Mouse (Mus musculus): Measurements from ENCODE around the gene Crim1.
A peak's percentile ranks its signal among the peaks of the same experiment; 100 is the strongest.

Gene Crim1

DNA sequence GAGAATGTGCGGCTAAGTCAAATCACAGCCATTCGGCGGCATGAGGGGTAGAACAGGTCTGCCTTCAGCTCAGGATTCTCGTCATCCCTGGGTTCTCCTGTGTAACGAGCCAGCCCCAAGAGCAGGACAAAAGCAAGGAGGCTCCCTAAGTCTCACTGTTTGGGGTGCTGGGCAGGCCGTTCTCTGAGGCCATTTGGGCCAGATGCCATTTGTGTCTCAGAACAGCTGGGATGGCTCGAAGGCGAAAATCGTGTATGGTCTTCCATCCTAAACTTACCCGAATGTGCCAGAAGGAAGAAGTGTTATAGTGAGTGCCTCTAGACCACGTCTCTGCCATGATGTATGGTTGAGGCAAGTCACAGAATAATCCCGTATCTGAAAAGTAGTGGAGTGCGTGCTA, 86.0 kb downstream of the Crim1 start:
- DNase-seq (ENCODE audit: low read depth, low spot score) = no peak

DNA sequence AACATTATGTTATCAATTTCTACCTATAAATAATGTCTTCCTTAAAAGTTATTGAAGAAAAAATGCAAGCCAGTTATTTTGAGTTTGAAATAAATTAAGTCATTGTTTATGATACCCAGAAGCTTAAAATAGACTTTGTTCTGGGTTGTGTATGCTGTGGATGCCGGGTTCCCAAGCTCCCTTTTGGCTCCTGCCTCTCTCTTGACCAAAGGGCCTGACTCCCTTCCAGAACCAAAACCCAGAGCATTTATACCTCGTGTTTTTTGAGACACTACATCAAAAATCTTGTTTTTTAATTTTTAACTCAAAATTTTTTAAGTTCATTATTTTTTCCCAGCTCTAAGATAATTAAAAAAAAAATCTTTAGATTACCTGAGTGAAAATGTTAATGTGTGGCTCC, 87.3 kb downstream of the Crim1 start:
- no peak for DNase-seq (ENCODE audit: low read depth, low spot score)

DNA sequence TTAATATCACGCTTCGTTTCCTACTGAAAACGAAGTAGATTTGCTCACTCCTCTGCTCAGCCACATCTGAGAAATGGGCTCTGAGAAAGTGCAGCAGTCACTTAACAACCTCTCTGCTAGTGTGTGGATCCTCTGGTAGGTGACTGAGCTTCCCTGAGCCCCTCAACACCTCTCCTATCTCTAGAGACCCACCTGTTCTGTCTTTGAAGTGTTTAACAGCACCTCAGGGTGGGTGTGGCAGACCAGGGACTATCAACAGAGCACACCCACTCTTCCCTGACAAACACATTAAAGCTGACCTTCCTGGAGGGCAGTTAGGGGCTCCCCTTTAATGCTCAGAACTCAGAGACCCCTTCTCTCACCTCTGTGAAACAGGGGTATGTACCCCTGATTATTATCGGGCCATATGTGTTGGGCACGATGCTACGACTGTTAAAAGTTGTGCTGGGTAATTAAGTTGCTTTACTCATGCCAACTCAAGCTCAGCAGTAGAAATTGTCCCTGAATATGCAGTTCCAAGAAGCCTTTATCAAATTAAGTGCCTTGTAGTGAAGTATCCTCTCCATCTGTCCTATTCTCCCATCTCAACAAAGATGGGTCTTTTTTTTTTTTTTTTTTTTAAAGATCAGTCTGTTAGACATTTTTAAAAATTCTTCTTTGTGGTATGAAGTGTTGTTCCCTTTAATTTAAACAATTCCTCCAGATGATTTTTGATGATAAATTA, 90.3 kb downstream of the Crim1 start:
- DNase-seq (ENCODE audit: low read depth, low spot score) = no peak

DNA sequence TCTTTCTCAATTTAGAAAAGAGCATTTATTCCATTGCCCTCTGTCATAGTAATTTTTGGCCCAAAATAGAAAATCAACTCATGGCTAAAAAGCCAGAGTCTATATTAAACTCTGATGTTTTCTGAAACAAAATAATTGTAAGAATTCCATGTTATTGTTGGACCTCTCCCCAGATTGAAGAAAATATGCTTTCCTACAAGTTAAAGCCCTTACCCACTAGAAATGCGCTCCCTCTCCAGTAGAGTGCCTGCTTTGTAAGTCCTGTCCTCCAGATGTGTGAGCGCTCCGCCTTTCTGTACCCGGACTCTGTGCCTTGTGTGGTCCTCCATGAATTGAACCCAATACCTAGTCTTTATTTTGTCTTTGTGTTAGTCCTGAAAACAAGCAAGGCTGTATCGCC, 91.0 kb downstream of the Crim1 start:
- DNase-seq (ENCODE audit: low read depth, low spot score) = no peak

DNA sequence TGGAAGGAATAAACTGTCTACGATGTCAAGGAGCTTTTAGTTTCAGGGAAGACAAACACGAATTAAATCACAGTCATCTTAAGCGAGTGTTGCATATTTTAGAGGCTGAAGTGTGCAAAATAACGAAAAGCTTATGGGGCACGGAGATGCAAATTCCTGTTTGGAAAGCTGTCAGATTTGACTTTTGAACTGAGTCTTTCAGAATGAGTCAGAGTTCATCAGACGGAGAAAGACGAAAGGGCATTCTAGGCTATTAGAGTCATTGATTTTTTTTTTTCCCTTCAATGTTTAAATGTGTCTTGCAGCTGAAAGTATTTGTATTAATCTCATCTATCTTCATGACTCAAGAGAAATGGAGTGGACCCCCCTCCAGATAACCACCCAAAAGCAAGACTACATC, 92.3 kb downstream of the Crim1 start:
- DNase-seq (ENCODE audit: low read depth, low spot score) = no peak

DNA sequence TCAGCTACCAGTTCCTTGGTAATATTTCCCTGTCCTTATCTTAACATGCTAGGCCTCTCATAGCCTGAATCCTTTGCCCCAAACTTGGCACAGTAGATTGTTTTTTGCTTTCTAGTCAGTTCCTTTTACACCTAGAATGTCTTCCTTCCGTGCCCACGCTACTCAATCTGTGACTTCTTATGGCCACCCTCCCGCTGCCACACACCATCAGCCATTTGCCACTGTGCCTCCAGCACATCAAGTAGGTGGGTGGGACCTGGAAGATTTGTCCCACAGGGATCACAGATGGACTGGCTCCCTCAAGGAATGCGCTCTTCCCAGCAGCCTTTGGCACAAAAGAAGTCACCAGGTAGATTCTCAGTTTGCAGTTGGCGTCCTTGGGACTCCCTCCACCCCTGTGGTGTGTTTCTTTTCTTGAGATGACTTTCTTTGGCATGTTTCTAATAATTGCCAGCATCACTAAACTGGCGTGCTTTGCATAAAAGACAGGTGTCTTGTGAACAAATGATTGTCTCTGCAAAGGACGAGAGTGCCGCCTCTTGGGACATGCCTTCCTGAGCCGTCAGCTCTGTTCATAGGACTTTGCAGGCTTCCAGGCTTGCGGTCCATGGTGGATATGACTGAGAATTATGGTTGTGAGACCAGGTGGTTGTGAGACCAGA, 92.9 kb downstream of the Crim1 start:
- DNase-seq (ENCODE audit: low read depth, low spot score) = peak; percentile 61

DNA sequence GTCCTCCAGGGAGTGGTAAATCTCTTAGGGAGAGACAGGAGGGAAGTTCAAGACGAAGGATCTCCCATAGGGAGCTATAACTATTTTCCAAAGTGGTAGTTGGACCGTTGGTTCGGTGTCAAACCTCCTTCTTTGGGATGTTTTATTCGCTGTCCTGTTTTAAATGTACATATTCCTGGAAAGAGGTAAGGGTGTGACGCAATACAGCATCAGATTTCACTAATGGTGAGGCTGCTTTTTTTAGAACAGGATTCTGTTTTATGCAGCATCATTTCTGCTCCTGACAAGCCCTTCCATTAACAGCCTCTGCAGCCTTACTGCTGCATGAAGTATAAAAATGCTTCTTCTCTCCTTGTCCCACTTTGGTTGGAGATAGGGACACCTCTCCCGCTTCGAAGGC, 95.9 kb downstream of the Crim1 start:
- no peak for DNase-seq (ENCODE audit: low read depth, low spot score)

DNA sequence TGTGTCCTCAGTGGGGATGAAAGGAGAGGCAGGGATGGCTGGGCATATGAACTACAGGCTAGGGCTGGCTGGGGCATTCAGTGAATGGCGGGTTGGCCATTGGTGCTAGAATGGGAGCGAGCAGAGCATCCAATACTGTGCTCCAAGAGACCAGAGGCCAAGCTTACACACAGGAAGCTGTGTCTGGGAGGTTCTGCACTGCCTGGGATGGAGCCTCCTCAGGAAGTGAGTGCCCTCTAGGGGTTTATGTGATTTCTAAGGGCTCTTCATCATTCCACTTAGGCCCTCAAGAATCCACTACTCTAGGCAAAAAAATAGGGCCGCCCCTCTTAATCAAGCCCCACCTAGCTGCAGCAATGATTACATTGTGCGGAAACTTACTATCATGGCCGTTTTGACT, 98.1 kb downstream of the Crim1 start:
- peak; percentile 61 for DNase-seq (ENCODE audit: low read depth, low spot score)

DNA sequence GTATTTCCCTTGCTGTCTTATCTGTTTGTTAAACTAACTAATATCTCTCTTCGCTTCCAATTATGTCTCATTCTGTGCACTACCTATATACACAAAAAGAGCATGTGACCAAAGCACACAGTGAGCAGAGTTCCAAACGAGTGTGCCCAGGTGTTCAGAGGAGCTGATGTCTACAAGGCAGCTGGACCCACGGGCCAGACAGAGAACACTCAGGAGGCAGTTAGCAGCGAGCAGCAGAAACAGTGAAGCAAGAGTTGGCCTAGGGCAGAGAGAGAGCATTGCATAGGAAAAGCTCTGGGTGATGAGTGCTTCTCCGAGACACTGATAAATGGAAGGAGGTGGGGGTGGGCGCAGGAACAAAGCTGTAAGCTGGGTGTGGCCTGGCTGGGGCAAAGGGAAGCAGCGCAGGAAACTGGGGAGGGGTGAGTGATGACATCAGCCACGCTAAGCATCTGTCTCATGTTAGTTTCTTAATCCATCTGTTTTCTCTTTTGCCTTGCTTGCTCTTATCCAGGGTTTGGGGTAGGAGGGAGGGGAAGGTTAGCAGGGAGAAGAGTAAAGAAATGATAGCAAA, 99.0 kb downstream of the Crim1 start:
- no peak for DNase-seq (ENCODE audit: low read depth, low spot score)

DNA sequence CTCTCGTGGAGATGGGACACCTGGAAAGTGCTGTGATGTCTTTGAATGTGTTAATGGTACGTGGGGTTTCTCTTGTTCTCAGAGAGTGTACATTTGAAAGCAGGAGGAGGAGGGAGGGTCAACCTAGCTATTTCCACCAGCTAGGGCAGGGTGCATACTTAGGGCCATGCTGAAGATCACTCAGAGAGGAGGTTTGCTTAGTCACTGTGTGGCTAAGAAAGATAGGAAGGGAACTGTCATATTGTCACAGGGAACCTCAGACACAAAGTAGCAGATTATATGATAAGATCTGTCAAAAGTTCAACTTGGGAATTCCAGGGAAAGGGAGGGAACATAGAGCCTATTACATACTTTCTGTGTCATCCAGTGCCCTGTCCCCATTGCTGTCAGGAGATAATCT, 103.0 kb downstream of the Crim1 start:
- DNase-seq (ENCODE audit: low read depth, low spot score) = no peak

DNA sequence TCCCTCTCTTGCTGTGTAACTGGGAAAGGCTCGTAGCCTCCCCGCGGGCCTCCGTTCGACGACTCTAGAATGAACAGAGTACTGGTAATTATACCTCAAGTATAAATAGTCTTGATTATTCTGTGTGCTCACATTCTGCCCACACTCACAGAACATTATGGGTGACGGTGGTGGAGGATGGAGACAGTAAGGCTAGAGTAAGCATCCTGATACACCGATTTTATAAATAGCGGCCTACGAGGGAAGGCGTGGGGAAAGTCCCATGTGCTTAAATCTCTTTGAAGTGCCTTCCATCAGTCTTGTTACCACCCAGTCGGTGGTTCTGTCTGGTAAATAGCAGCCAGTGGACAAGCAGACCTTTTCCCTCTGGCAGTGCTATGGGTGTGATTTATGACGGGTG, 104.0 kb downstream of the Crim1 start:
- peak; percentile 57 for DNase-seq (ENCODE audit: low read depth, low spot score)

DNA sequence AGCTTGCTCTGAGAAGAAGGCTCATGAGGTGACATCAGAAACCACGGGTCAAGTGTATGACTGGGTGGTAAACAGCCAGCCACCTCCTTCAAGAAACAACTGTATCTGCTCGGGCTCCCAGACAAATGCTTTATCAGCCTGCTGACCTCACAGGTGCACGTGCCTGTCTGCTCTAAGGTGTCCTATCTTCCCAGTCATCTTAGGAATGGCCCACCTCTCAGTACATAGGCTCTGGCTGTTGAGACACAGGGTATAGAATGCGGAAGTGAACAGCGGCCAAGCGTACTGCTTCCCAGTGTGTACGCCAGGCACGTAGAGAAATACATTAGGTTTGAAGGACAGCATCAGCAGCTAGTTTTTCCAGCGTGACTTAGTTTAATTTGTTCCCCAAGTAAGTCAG, 106.4 kb downstream of the Crim1 start:
- no peak for DNase-seq (ENCODE audit: low read depth, low spot score)

DNA sequence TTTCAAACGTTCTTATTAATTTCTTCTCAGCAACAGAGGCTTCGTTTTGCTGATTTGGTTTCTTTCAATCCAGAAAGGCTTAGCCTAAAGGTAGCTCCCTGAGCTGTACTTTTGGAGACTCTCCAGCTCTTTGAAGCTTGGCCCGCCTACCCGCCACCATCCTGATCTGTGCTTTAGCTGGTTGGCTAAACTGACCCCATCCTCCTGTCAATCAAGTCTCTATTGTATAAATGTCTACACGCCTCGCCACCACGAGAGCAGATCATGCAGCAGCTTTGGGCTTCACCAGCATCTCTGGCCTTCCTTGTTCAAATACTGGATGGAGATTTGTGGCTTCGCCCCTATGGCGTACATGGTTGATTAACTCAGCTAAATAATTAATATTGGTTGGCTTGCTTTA, 108.2 kb downstream of the Crim1 start:
- no peak for DNase-seq (ENCODE audit: low read depth, low spot score)

DNA sequence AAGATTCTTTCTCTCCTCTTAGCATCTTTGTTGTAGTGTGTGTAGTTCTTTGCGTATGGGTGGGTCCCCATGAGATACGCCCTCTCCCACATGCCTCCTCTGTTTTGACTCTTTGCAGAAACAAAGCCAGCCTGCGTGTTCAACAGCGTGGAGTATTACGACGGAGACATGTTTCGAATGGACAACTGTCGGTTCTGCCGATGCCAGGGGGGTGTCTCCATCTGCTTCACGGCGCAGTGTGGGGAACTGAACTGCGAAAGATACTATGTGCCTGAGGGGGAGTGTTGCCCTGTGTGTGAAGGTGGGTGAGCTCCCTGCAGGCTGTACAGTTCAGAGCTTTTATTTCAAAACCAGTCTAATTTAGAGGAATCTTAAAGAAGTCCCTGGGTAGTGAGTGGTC, 113.0 kb downstream of the Crim1 start:
- DNase-seq (ENCODE audit: low read depth, low spot score) = peak; percentile 58

DNA sequence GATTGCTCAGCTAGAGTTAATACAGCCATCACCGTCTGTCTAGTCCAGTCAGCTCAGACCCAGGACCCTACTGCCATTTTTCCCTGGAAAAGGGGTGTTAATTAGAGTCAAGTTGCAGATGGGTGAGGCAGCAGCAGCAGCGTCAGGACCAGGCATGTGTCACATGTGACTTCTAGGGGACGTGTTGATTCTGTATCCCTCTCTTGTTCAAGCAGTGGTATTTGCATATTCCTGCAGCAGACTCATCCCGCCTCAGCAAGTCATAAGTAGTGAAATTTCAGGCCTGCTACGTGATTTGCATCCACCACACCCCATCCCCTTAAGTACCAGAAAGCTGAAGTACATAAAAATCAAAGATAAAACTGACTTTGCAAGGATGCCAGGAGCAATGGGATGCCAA, 113.6 kb downstream of the Crim1 start:
- DNase-seq (ENCODE audit: low read depth, low spot score) = peak; percentile 26

DNA sequence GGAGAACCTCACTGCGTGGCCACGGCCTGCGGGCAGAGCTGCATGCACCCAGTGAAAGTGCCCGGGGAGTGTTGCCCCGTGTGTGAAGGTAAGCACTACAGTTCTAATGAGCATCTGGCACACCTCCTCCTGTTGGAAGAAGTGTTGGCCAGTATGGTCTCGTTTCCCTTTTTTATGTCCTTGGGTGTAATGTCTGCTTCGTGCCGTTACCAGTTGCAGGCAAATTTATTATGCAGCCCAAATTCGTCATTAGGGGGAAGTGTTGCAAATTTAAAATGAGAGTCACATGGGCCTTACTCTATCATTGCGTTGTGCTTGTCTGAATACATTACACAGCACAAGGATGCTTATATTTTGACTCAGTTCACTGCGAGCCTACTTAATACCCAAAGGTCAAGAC, 115.6 kb downstream of the Crim1 start:
- no peak for DNase-seq (ENCODE audit: low read depth, low spot score)

DNA sequence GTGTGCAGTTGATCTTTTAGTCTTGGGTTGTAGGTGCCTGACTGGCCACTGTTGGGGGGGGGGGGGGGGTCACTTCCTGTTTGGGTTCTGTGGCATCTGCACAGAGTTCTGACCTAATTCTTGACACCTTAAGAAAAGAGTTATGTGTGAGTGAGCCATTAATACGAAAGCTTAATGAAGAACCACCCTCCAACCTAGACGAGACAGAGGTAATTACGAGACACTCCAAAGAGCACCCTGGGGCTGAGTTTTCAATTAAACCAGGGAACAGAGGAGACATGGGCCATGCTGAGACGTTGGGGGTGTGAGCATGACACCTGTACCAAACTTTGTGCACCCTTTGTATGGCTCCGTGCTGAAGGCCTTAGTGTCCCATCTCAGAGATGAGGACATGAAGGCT, 117.3 kb downstream of the Crim1 start:
- no peak for DNase-seq (ENCODE audit: low read depth, low spot score)

DNA sequence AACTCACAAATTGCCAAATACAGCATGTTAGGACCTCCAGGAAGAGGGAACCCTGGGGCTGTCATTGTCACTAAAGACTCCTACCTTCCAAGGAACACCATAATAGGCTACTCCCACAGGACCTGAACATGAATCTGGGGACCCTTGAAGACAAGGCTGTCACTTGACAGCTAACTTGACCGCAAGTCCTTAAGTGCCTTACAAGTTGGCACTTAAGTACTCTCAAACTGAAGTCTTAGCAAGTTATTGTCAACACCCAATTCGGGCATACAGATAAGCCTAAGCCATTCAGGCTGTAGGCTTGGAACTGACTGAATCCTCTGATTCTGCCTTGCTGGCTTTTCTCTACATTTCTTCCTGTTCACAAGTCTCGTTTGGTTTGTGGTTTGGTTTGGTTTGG, 118.8 kb downstream of the Crim1 start:
- no peak for DNase-seq (ENCODE audit: low read depth, low spot score)

DNA sequence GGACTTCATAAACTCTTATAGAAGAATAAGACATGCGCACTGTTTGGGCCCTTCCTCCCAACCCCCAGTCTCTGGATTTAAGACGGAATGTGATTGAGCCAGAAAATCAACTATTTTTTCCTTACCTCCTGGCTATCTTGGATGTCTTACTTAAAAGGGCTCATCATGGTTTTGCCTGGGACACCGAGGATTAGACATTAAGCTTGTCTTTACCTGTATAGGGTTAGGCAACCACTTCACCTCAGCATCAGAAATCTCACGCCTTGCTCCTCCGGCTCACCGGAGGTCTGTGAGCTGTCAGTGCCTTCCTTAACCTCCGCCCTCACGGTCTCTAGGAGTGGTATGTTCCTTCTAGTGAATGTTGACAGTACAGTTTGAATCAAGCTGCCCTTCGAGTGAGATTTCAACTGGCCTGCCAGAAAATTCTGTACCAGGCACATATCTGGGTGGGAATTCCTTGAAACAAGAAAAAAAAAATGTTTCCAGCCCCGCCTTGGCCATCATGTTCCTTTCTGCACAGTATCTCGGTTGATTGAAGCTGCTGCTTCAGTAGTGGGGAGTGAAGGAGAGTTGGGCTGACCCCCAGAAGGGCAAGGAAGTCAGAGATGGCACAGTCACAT, 121.3 kb downstream of the Crim1 start:
- DNase-seq (ENCODE audit: low read depth, low spot score) = no peak

DNA sequence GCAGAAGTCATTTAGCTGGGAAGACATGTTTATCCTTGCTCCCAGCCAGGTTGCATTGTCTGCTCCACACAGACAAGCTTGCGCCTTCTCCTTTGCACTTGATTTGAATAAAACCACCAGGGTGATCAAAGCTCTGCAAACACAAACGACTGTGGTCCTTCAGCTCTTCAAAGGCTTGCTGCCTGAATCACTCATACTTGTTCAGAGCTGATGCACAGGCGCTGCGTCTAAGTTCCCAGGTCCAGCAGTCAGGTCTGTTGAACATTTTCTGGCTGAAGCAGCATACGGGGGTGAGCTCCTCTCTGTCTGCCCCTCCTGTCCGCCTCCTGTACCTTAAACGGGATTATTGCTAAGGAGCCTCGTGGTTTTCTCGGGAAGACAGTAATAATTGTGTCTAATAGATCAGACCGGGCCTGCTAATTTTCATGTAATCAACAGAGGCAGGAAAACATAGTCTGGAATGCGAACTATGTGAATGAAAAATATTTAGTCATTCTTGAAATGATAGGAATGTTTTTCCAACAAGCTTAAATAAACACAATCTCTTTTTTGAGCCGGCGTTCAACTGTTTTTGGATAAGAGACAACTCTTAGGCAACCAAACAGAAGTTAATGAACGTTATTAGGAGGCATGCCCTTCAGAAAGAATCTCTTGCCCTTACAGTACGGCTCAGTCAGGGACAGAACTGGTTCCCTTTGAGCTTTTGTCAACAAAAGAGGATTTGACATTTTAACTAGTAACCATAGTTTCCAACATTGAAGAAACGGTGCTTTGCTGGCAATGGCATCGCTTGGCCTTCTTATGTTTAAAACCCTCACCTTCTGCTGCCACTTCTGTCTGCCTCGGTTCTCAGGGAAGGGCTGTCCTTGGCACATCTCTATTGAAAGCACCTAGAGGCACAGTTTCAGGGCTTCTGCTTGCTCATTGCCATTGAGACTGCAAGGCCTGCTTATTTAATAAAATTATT, 122.6 kb downstream of the Crim1 start:
- peak; percentile 16 for DNase-seq (ENCODE audit: low read depth, low spot score)

DNA sequence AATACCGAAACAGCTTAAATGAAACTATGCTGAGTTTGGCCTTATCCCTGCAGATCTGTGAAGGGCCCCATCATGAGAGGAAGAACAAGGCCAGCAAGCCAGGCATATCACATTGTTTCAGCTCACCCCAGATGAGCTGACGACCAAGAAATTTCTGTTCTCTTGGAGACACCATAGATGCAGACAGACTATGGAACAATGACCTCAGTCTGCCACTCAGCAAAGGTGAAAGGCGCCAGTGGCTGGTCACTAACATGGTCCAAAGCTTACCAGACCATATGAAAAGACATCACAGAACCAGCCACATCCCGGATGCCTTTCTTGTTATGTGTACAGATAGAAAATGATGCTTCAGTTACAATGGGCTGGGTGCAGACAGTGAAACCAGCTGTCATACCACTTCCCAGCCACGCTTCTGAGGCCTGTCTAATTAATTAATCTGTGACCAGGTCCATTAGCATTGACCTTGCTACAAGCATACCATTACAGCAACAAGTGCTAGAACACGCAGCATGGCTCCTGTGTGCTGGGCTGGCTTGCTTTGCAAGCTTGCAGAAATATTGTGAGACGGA, 125.8 kb downstream of the Crim1 start:
- no peak for DNase-seq (ENCODE audit: low read depth, low spot score)

All from brain, adult 2 months (tissue).